Mouse (Mus musculus) heart, postnatal 0 days (tissue): Measurements from ENCODE around the gene Wt1.

Source experiments
- CTCF ChIP-seq: IDR thresholded peaks from 2 replicates; pipeline ENCODE4 v1.5.1; 2016; ENCODE audit warnings: antibody characterized with exemption, control low read depth, low read depth
- EP300 ChIP-seq: IDR thresholded peaks from 2 replicates; pipeline ENCODE4 v1.6.1; 2016; ENCODE audit warnings: antibody characterized with exemption, low read depth

GRCm38 (mm10) chr2:105114074-105114473 lies 12.3 kb upstream of the Wt1 start:
- TF ChIP-seq CTCF: no peak
- no peak for TF ChIP-seq EP300
